Mouse (Mus musculus): ENCODE measurements around the gene Gpr171.

GRCm38 (mm10) chr3:59066558-59067294, 34.9 kb downstream of the Gpr171 start:
- TF ChIP-seq CTCF (IDR thresholded peaks at IDR 0.05; ENCODE audit: control insufficient read depth, insufficient read depth, low read length) = no peak
- TF ChIP-seq POLR2A (IDR thresholded peaks at IDR 0.05; ENCODE audit: borderline replicate concordance, control insufficient read depth, low read depth, low read length) = no peak

Data from bone marrow, adult 2 months (tissue).